Mouse (Mus musculus) ES-Bruce4 (cell line): ENCODE measurements around the gene Il17ra.

ENCODE experiments used
- EP300 ChIP-seq: IDR thresholded peaks from 2 replicates; pipeline ENCODE4 v1.6.1; 2011; ENCODE audit warnings: low read depth, low read length; ENCODE audit not compliant: insufficient read depth
- POLR2A ChIP-seq: IDR thresholded peaks from one replicate; pipeline ENCODE4 v1.8.1; 2011; ENCODE audit warnings: low read length; ENCODE audit not compliant: insufficient read depth

- no peak for TF ChIP-seq POLR2A
- no peak for TF ChIP-seq EP300
These were observed 46.9 kb downstream of the Il17ra start for GRCm38 (mm10) chr6:120509975-120510374.
